Mouse (Mus musculus): ENCODE measurements around the gene Prrx1. TPM values are rescaled to one million over a fixed set of nuclear protein-coding genes. Genes with fewer than 3 reads are reported as not detected.

The Prrx1 gene
- 7.7 and 8.2 TPM in 2 replicates for polyA plus RNA-seq (2014; fragmentation: Nextera tagmentation; extraction: Ambion mirVana)

DNA sequence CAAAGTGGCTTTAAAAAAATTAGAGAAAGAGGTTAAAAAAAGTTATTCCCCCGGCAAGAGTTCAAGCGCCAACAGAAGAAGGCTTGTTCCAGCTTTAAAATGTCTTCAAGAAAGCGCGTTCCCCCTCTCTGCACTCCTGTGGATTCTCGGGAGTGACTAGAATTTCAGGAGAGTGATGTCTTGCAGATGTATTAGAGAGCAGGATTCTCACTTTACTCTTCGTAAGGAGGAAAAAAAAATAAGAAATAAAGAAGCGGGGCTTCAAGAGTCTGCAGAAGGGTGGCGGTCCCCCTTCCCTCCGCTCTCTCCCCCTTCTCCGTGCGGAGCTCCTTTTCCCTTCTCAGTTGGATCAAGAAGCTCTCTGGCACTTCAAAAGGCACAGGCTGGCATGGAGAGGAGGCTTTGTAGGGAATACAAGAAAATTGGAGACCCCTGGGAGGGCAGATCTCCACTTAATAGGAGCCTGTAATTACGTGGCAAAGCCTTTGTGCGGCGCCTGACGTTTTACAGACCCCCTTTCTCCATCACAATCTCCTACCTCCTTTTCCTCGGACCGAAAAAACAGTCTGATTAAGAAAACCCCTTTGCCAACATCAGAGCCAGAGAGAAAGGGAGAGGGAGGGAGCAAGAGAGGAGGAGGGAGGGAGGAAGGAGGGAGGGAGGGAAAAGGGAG lies at the start of gene Prrx1:
Gene Prrx1, minus strand, starts transcription at position 610 of the 673 bp plus-strand sequence.
- peak within 1 kb of the TSS; percentile 22; the same call in 1 of the 2 replicates for H3K27ac ChIP-seq (ENCODE audit: low read length)
- ATAC-seq (ENCODE audit: insufficient number of reproducible peaks, insufficient read depth, low FRiP score, low read depth) = no peak

GRCm38 (mm10) chr1:163362202-163362601 lies 48.7 kb upstream of the Prrx1 start:
- H3K4me2 ChIP-seq (replicated peaks; ENCODE audit: low read depth, low read length) = no peak overlapping the region
- 66% methylated on average over 8 of the region's 8 CpGs for WGBS
- no peak for ATAC-seq (ENCODE audit: insufficient number of reproducible peaks, insufficient read depth, low FRiP score, low read depth)
- H3K4me3 ChIP-seq (ENCODE audit: low read depth, low read length) = no peak overlapping the region
- no peaks in the 10 kb centered on the region for H3K9me3 ChIP-seq (ENCODE audit: control insufficient read depth, low read depth, low read length)
- H3K9ac ChIP-seq (replicated peaks; ENCODE audit: low read depth, low read length) = no peak overlapping the region
- no peaks in the 10 kb centered on the region for H3K27me3 ChIP-seq (ENCODE audit: control insufficient read depth, insufficient read depth, low read length)
- 0 out of 2 replicates have a peak, but pooled peaks cover 3% of the 10 kb centered on the region for H3K4me1 ChIP-seq (ENCODE audit: control insufficient read depth, insufficient read depth, low read length)
- peak overlapping the region; percentile 44; the same call in 1 of the 2 replicates for H3K27ac ChIP-seq (ENCODE audit: low read length)
- no peaks in the 10 kb centered on the region for H3K36me3 ChIP-seq (ENCODE audit: control insufficient read depth, insufficient read depth, low read length)

More for the DNA sequence above, at the start of gene Prrx1:
- under 1% methylated on average over 17 of the region's 17 CpGs for WGBS
- Histone ChIP-seq H3K9me3 (ENCODE audit: control insufficient read depth, low read depth, low read length) (no peaks in the 10 kb centered on the region), H3K27me3 (ENCODE audit: control insufficient read depth, insufficient read depth, low read length) (peaks cover 22% of the 10 kb centered on the region), H3K4me1 (ENCODE audit: control insufficient read depth, insufficient read depth, low read length) (peaks cover 3% of the 10 kb centered on the region; the same call in 1 of the 2 replicates), H3K4me2 (replicated peaks; ENCODE audit: low read depth, low read length) (peak within 1 kb of the TSS; percentile 78), H3K4me3 (ENCODE audit: low read depth, low read length) (peak within 1 kb of the TSS; percentile 52), H3K9ac (replicated peaks; ENCODE audit: low read depth, low read length) (no peak within 1 kb of the TSS; the same call in 1 of the 2 replicates), H3K36me3 (ENCODE audit: control insufficient read depth, insufficient read depth, low read length) (no peaks in the 10 kb centered on the region)

- Histone ChIP-seq H3K27me3 (ENCODE audit: control insufficient read depth, insufficient read depth, low read length) (no peaks in the 10 kb centered on the region), H3K4me2 (replicated peaks; ENCODE audit: low read depth, low read length) (no peak overlapping the region), H3K9me3 (ENCODE audit: control insufficient read depth, low read depth, low read length) (no peaks in the 10 kb centered on the region), H3K9ac (replicated peaks; ENCODE audit: low read depth, low read length) (no peak overlapping the region), H3K36me3 (ENCODE audit: control insufficient read depth, insufficient read depth, low read length) (no peaks in the 10 kb centered on the region), H3K4me3 (ENCODE audit: low read depth, low read length) (no peak overlapping the region), H3K27ac (ENCODE audit: low read length) (no peak overlapping the region; the same call in 1 of the 2 replicates), H3K4me1 (ENCODE audit: control insufficient read depth, insufficient read depth, low read length) (0 out of 2 replicates have a peak, but pooled peaks cover 3% of the 10 kb centered on the region)
- ATAC-seq (ENCODE audit: insufficient number of reproducible peaks, insufficient read depth, low FRiP score, low read depth) = no peak
- 51% methylated on average over 5 of the region's 5 CpGs for WGBS
Observed at GRCm38 (mm10) chr1:163361376-163361775, 47.9 kb upstream of the Prrx1 start.

- 29% methylated on average over 6 of the region's 6 CpGs for WGBS
- Histone ChIP-seq H3K4me1 (ENCODE audit: control insufficient read depth, insufficient read depth, low read length) (0 out of 2 replicates have a peak, but pooled peaks cover 3% of the 10 kb centered on the region), H3K4me3 (ENCODE audit: low read depth, low read length) (no peak overlapping the region), H3K9ac (replicated peaks; ENCODE audit: low read depth, low read length) (no peak overlapping the region), H3K27ac (ENCODE audit: low read length) (no peak overlapping the region), H3K4me2 (replicated peaks; ENCODE audit: low read depth, low read length) (no peak overlapping the region), H3K9me3 (ENCODE audit: control insufficient read depth, low read depth, low read length) (no peaks in the 10 kb centered on the region), H3K36me3 (ENCODE audit: control insufficient read depth, insufficient read depth, low read length) (no peaks in the 10 kb centered on the region), H3K27me3 (ENCODE audit: control insufficient read depth, insufficient read depth, low read length) (no peaks in the 10 kb centered on the region)
- no peak for ATAC-seq (ENCODE audit: insufficient number of reproducible peaks, insufficient read depth, low FRiP score, low read depth)
Observed at GRCm38 (mm10) chr1:163360796-163361195, 47.3 kb upstream of the Prrx1 start.

DNA sequence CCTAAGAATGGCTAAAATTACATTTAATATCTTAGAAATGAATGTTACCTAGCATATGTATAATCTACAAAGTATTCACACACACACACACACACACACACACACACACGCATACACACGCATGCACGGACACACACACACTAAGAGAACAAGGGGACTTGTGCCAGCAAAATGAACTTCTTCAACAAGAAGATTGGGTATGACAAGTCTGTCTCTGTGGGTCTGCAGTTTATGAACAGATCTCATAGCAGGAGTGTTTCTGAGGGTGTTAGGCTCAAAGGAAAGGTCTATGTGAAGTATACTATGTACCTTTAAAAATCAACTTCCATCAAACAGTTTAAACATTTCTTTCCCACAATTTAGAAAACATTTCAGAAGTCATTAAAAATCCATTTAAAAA lies 46.0 kb upstream of the Prrx1 start:
- no peak for ATAC-seq (ENCODE audit: insufficient number of reproducible peaks, insufficient read depth, low FRiP score, low read depth)
- H3K9ac ChIP-seq (replicated peaks; ENCODE audit: low read depth, low read length) = no peak overlapping the region
- 87% methylated on average over 3 of the region's 3 CpGs for WGBS
- H3K4me3 ChIP-seq (ENCODE audit: low read depth, low read length) = no peak overlapping the region
- H3K4me2 ChIP-seq (replicated peaks; ENCODE audit: low read depth, low read length) = no peak overlapping the region
- no peaks in the 10 kb centered on the region for H3K27me3 ChIP-seq (ENCODE audit: control insufficient read depth, insufficient read depth, low read length)
- H3K4me1 ChIP-seq (ENCODE audit: control insufficient read depth, insufficient read depth, low read length) = 0 out of 2 replicates have a peak, but pooled peaks cover 3% of the 10 kb centered on the region
- no peaks in the 10 kb centered on the region for H3K9me3 ChIP-seq (ENCODE audit: control insufficient read depth, low read depth, low read length)
- H3K27ac ChIP-seq (ENCODE audit: low read length) = no peak overlapping the region
- H3K36me3 ChIP-seq (ENCODE audit: control insufficient read depth, insufficient read depth, low read length) = no peaks in the 10 kb centered on the region

DNA sequence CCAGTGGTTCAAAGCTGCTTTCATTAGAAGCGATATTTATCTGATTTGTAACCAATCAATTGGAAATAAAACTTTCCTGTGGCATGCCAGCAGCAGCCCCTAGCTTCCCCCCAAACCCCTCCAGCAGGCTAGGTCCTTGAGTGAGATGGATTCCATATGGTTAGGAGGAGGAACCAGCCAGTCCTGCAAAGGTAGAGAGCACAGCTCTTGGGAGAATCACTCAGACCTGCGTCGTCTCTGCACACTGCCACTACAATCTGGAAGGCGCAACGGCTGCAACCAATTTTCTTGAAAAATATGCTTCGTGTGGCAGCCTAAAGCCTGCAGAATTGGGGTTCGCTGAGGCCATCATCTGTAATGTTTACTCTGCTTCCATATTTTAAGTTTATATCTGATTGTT lies 44.7 kb upstream of the Prrx1 start:
- no peak for ATAC-seq (ENCODE audit: insufficient number of reproducible peaks, insufficient read depth, low FRiP score, low read depth)
- 23% methylated on average over 7 of the region's 7 CpGs for WGBS
- no peaks in the 10 kb centered on the region for H3K27me3 ChIP-seq (ENCODE audit: control insufficient read depth, insufficient read depth, low read length)
- no peak overlapping the region for H3K27ac ChIP-seq (ENCODE audit: low read length)
- H3K36me3 ChIP-seq (ENCODE audit: control insufficient read depth, insufficient read depth, low read length) = no peaks in the 10 kb centered on the region
- H3K9me3 ChIP-seq (ENCODE audit: control insufficient read depth, low read depth, low read length) = no peaks in the 10 kb centered on the region
- H3K9ac ChIP-seq (replicated peaks; ENCODE audit: low read depth, low read length) = no peak overlapping the region
- peak overlapping the region; percentile 12; the same call in 1 of the 2 replicates for H3K4me2 ChIP-seq (replicated peaks; ENCODE audit: low read depth, low read length)
- H3K4me3 ChIP-seq (ENCODE audit: low read depth, low read length) = no peak overlapping the region
- 0 out of 2 replicates have a peak, but pooled peaks cover 3% of the 10 kb centered on the region for H3K4me1 ChIP-seq (ENCODE audit: control insufficient read depth, insufficient read depth, low read length)

DNA sequence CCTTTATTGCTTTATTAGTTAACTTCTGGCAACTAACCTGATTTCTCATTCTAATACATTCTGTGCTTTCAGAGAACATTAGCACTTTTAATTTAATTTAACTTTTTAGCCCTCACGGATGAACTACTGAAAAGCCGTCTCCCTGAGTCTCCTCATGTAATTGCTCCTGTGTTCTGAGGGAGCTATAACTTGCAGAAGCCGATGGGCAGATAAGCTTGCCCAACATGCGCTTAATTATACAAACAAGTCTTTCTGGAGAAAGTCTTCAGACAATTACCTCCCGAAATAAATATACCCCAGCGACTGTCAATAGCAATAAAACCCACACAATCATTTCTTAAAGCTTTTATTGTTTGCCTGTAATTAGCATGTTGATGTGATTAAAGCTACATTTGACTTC lies 44.2 kb upstream of the Prrx1 start:
- H3K4me1 ChIP-seq (ENCODE audit: control insufficient read depth, insufficient read depth, low read length) = 0 out of 2 replicates have a peak, but pooled peaks cover 3% of the 10 kb centered on the region
- H3K27me3 ChIP-seq (ENCODE audit: control insufficient read depth, insufficient read depth, low read length) = no peaks in the 10 kb centered on the region
- H3K9ac ChIP-seq (replicated peaks; ENCODE audit: low read depth, low read length) = no peak overlapping the region
- H3K4me3 ChIP-seq (ENCODE audit: low read depth, low read length) = no peak overlapping the region
- no peak overlapping the region for H3K27ac ChIP-seq (ENCODE audit: low read length)
- peak overlapping the region; percentile 12; the same call in 1 of the 2 replicates for H3K4me2 ChIP-seq (replicated peaks; ENCODE audit: low read depth, low read length)
- H3K9me3 ChIP-seq (ENCODE audit: control insufficient read depth, low read depth, low read length) = no peaks in the 10 kb centered on the region
- no peaks in the 10 kb centered on the region for H3K36me3 ChIP-seq (ENCODE audit: control insufficient read depth, insufficient read depth, low read length)
- no peak for ATAC-seq (ENCODE audit: insufficient number of reproducible peaks, insufficient read depth, low FRiP score, low read depth)
- WGBS = 35% methylated on average over 6 of the region's 6 CpGs

GRCm38 (mm10) chr1:163356167-163356566 lies 42.7 kb upstream of the Prrx1 start:
- Histone ChIP-seq H3K36me3 (ENCODE audit: control insufficient read depth, insufficient read depth, low read length) (no peaks in the 10 kb centered on the region), H3K9me3 (ENCODE audit: control insufficient read depth, low read depth, low read length) (no peaks in the 10 kb centered on the region), H3K4me3 (ENCODE audit: low read depth, low read length) (no peak overlapping the region), H3K27ac (ENCODE audit: low read length) (no peak overlapping the region), H3K27me3 (ENCODE audit: control insufficient read depth, insufficient read depth, low read length) (no peaks in the 10 kb centered on the region), H3K4me1 (ENCODE audit: control insufficient read depth, insufficient read depth, low read length) (no peaks in the 10 kb centered on the region), H3K4me2 (replicated peaks; ENCODE audit: low read depth, low read length) (no peak overlapping the region), H3K9ac (replicated peaks; ENCODE audit: low read depth, low read length) (no peak overlapping the region)
- WGBS = 60% methylated on average over 4 of the region's 4 CpGs
- no peak for ATAC-seq (ENCODE audit: insufficient number of reproducible peaks, insufficient read depth, low FRiP score, low read depth)
